In genomic region chr12:81927643-81928381, GRCm38 (mm10) we compare ENCODE assay signal across 11 mouse cellular contexts.
A peak's percentile ranks its signal among the peaks of the same experiment; 100 is the strongest.
DNase-seq lines count a peak whose midpoint lies in the region; ATAC-seq and TF ChIP-seq lines count a peak whose summit lies in the region.
"Had no signal": no experiment of that assay in that cellular context is flagged by ENCODE, and none has a peak within 500 bp of the region (broad histone marks: within the 10 kb centered on the region; RNA-seq: fewer than 3 reads in every experiment).

No protein-coding gene starts in this region.

- DNase-seq in cerebellum, adult 9-10 months: peak; percentile 12
- no peak for DNase-seq in cerebellum, adult 11 months
- DNase-seq in lung, embryonic 14.5 days: peak; percentile 24
- no peak for DNase-seq in lung, postnatal 14 days
- peak; percentile 71 for DNase-seq in kidney, adult 8-10 months
- DNase-seq in monocyte, adult 2 months (ENCODE audit: low read depth in 1 of 2, low spot score in 2 of 2): peak; percentile 32 to 42
- DNase-seq in layer of hippocampus, adult 18-20 months (ENCODE audit: low spot score in 2 of 2): no peak
- DNase-seq in heart, postnatal 10 days: no peak
- DNase-seq: cerebellum, adult 9-11 months; right cerebral cortex, postnatal 4 days had no signal

- no peaks in the 10 kb centered on the region for H3K36me3 ChIP-seq in lung, embryonic 14.5 days (ENCODE audit: insufficient read depth)

- 63% methylated on average over 19 of the region's 19 CpGs for WGBS in lung, embryonic 14.5 days

- H3K9me3 ChIP-seq in lung, embryonic 14.5 days (ENCODE audit: low read depth, low read length): no peaks in the 10 kb centered on the region
- H3K9me3 ChIP-seq: midbrain, embryonic 12.5 days had no signal

- no peak overlapping the region for H3K27ac ChIP-seq in lung, embryonic 14.5 days (ENCODE audit: low read depth)
- H3K27ac ChIP-seq: midbrain, embryonic 12.5 days had no signal

- H3K27me3 ChIP-seq in lung, embryonic 14.5 days (ENCODE audit: insufficient read depth, low read length): no peaks in the 10 kb centered on the region
- H3K27me3 ChIP-seq: midbrain, embryonic 12.5 days had no signal

- no peak overlapping the region for H3K4me2 ChIP-seq in lung, embryonic 14.5 days
- H3K4me2 ChIP-seq: midbrain, embryonic 12.5 days had no signal

- ATAC-seq in lung, embryonic 14.5 days (ENCODE audit: insufficient read depth): no peak

- H3K9ac ChIP-seq in lung, embryonic 14.5 days: no peak overlapping the region
- H3K9ac ChIP-seq: midbrain, embryonic 12.5 days had no signal

- TF ChIP-seq CTCF in lung, embryonic 14.5 days (IDR thresholded peaks at IDR 0.05; ENCODE audit: low read depth): no peak

- intact Hi-C loops in heart, postnatal 10 days (cut with DNase I): no loop called here

- 0 out of 2 replicates have a peak, but pooled peaks cover 9% of the 10 kb centered on the region for H3K4me1 ChIP-seq in lung, embryonic 14.5 days (ENCODE audit: insufficient read depth)

- H3K4me3 ChIP-seq in lung, embryonic 14.5 days (ENCODE audit: low read depth, low read length): no peak overlapping the region
- H3K4me3 ChIP-seq: midbrain, embryonic 12.5 days had no signal

Comparison
In these comparisons a context has a peak if more than half of its experiments do, and no peak if none do; other contexts are left out.
1. DNase-seq: peak in cerebellum, adult 9-10 months (single experiment), lung, embryonic 14.5 days (single experiment), kidney, adult 8-10 months (2 of 2) and monocyte, adult 2 months (2 of 2); none in cerebellum, adult 11 months (single experiment), lung, postnatal 14 days (single experiment), layer of hippocampus, adult 18-20 months (0 of 2) and heart, postnatal 10 days (0 of 2).